Mouse (Mus musculus) brain, embryonic 14.5 days (tissue): ENCODE results near the gene Traf4. TPM values are rescaled to one million over a fixed set of nuclear protein-coding genes. Genes with fewer than 3 reads are reported as not detected.

Experiments used
- DNase-seq: peaks from one replicate; pipeline ENCODE4 v3.0.0-alpha.2; 2011; ENCODE audit warnings: low read depth
- CTCF ChIP-seq: fragments of 200-500 bp; IDR thresholded peaks from 2 replicates; pipeline ENCODE4 v1.5.1; 2012; ENCODE audit warnings: inconsistent platforms, mild to moderate bottlenecking, moderate library complexity, borderline replicate concordance; ENCODE audit not compliant: insufficient read depth, insufficient read length; ENCODE audit errors: extremely low read depth
- POLR2A ChIP-seq: fragments of 200-500 bp; IDR thresholded peaks from 2 replicates; pipeline ENCODE4 v1.6.1; 2012; ENCODE audit warnings: mild to moderate bottlenecking, inconsistent platforms, borderline replicate concordance; ENCODE audit not compliant: poor library complexity, insufficient read depth, insufficient read length, severe bottlenecking; ENCODE audit errors: extremely low read depth
- polyA plus RNA-seq: library from polyadenylated mRNA; depleted of rRNA; stranded (reverse); fragments of >200 nt; gene quantifications from 2 replicates; pipeline ENCODE4 v1.2.3, GENCODE M21; 2012; rRNA removed

The Traf4 gene
- polyA plus RNA-seq, 1 experiment = 204 TPM

- TF ChIP-seq POLR2A (no peak), CTCF (no peak)
- DNase-seq = no peak
Observed at GRCm38 (mm10) chr11:78122815-78123214, 42.6 kb downstream of the Traf4 start.

- peak; percentile 45 for DNase-seq
- TF ChIP-seq CTCF (no peak), POLR2A (no peak)
Observed at GRCm38 (mm10) chr11:78121176-78121575, 44.2 kb downstream of the Traf4 start.

GRCm38 (mm10) chr11:78119898-78120297 lies 45.5 kb downstream of the Traf4 start:
- DNase-seq = no peak
- TF ChIP-seq CTCF (no peak), POLR2A (no peak)

GRCm38 (mm10) chr11:78118467-78118866 lies 46.9 kb downstream of the Traf4 start:
- TF ChIP-seq CTCF = no peak
- TF ChIP-seq POLR2A = no peak
- DNase-seq = no peak

- TF ChIP-seq POLR2A (no peak), CTCF (no peak)
- DNase-seq = no peak
Observed at GRCm38 (mm10) chr11:78116146-78116410, 49.3 kb downstream of the Traf4 start.

- peak; percentile 99 for DNase-seq
- TF ChIP-seq CTCF (no peak), POLR2A (no peak)
Observed at GRCm38 (mm10) chr11:78115367-78116145, 49.8 kb downstream of the Traf4 start.

GRCm38 (mm10) chr11:78114676-78115366 lies 50.6 kb downstream of the Traf4 start:
- TF ChIP-seq POLR2A (peak; percentile 69; the same call in 1 of the 2 replicates), CTCF (no peak)
- no peak for DNase-seq

- no peak for TF ChIP-seq POLR2A
- no peak for TF ChIP-seq CTCF
- peak; percentile 85 for DNase-seq
Observed at GRCm38 (mm10) chr11:78113616-78114015, 51.8 kb downstream of the Traf4 start.

Other genes starting within 250 kb of the Traf4 start
- gene Sez6, start 234.8 kb downstream of the Traf4 start, polyA plus RNA-seq = 173 and 174 TPM in 2 replicates
- 64.7 and 76.0 TPM in 2 replicates for gene Phf12, start 182.8 kb downstream of the Traf4 start, polyA plus RNA-seq
- 30.9 and 38.7 TPM in 2 replicates for gene Dhrs13, start 133.3 kb downstream of the Traf4 start, polyA plus RNA-seq
- gene Flot2, start 127.7 kb downstream of the Traf4 start, polyA plus RNA-seq = 111 and 112 TPM in 2 replicates
- gene Eral1, start 85.2 kb downstream of the Traf4 start, polyA plus RNA-seq = 31.5 and 40.6 TPM in 2 replicates
- 19.8 and 36.5 TPM in 2 replicates for gene Fam222b, start 70.9 kb downstream of the Traf4 start, polyA plus RNA-seq
- gene Nek8, start 11.1 kb upstream of the Traf4 start, polyA plus RNA-seq = 8.1 and 13.8 TPM in 2 replicates
- 13.1 and 15.4 TPM in 2 replicates for gene Tlcd1, start 11.1 kb upstream of the Traf4 start, polyA plus RNA-seq
- gene Rpl23a, start 18.0 kb upstream of the Traf4 start, polyA plus RNA-seq = 1,462 and 1,587 TPM in 2 replicates
- 67.6 and 98.9 TPM in 2 replicates for gene Rab34, start 22.8 kb upstream of the Traf4 start, polyA plus RNA-seq
- 0.43 and 1.0 TPM in 2 replicates for gene Proca1, start 27.8 kb upstream of the Traf4 start, polyA plus RNA-seq
- gene Sdf2, start 80.2 kb upstream of the Traf4 start, polyA plus RNA-seq = 109 and 130 TPM in 2 replicates
- 17.3 and 39.5 TPM in 2 replicates for gene Supt6, start 80.4 kb upstream of the Traf4 start, polyA plus RNA-seq
- 60.9 and 71.2 TPM in 2 replicates for gene 2610507B11Rik, start 96.2 kb upstream of the Traf4 start, polyA plus RNA-seq
- 0.49 and 0.72 TPM in 2 replicates for gene BC030499, start 125.3 kb upstream of the Traf4 start, polyA plus RNA-seq
- gene Spag5, start 135.9 kb upstream of the Traf4 start, polyA plus RNA-seq = 22.0 and 42.0 TPM in 2 replicates
- gene Aldoc, start 157.4 kb upstream of the Traf4 start, polyA plus RNA-seq = 126 and 134 TPM in 2 replicates
- 75.3 and 81.7 TPM in 2 replicates for gene Pigs, start 162.8 kb upstream of the Traf4 start, polyA plus RNA-seq
- gene Unc119, start 177.9 kb upstream of the Traf4 start, polyA plus RNA-seq = 137 and 174 TPM in 2 replicates
- gene Foxn1, start 221.0 kb upstream of the Traf4 start, polyA plus RNA-seq = 0.03 TPM in 2 replicates